Mouse (Mus musculus) testis, postnatal 14 days (tissue): ENCODE data around the gene Map3k4.

Experiments
- DNase-seq: peaks from one replicate; pipeline ENCODE4 v3.0.0; 2021; ENCODE audit warnings: low spot score

Gene Map3k4

DNA sequence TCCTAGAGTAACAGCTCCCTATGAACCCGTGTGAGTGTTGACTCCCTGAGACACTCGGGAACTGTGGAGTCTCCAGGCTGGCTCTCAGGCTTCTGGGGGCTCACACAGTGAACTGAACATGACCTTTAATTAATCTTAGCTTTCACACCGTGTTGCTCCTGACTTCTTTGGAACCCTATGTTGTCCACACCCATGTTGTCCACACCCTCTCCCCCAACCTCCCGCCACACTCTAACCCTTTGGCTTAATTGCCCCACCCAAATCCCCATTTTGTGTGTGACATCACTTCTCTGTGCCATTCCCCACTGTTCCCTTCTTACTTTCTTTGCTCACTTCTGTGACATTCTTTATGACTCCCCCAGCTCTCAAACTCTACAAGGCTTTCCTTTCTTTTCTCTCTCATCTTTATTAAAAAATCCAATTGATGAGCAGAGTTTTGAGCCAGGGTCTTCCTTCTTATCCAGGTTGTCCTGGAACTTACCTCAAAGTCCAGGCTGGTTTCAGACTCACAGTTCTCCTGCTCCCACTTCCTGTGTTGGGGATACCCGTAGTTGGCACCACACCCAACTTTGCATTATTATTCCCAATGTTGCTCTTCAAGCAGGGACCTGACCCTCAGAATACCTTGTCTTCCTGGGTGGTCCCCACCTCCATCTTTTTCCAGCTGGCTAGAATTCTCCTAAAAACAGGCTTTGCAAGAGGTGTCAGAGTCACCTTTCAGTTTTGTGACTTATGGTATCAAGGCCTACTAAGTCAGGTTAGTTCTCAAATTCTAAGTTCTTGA is 135.7 kb downstream of the Map3k4 start:
- DNase-seq, result no peak

DNA sequence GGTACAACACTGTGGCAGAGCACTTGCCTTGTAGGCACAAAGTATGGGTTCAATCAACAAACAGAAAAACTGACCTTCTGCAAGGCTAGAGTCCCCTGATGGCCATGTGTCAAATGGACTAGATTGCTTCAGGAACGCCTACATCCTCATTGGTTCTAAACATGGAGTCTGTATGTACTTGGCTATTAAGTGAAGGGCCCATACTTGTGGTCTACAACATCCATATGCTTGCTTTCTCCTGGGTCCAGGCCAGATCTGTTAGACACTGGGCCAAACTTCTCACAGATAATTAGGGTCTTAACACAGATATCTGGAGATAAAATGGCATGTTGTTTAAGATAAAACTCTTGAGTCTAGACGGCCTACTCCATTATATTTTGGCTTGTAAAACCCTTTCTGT is 138.8 kb downstream of the Map3k4 start:
- DNase-seq, result no peak

DNA sequence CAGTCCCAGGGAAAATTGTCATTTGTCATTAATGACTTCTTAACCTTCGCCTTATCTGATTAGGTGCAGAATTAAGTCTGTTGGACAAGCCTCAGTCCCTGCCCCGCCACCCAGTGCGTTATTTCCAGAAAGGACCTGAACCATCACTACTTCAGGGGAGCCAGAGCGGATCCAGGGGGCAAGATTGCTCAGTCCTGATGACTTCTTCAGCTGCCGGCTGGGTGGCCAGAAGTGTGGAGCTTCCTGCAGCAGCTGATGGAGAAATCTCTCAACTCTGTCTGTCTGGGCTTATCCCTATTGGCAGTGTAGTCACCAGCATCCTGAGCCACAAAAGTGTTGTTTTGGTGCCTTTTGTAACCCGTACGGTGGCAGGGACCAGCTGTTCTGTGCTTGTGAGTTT is 139.3 kb downstream of the Map3k4 start:
- DNase-seq, result no peak
